Mouse (Mus musculus) natural killer cell, adult 2 months (primary cell): ENCODE measurements around the gene Pced1b.
"Not testable (repeated sequence)": the region's sequence is repeated elsewhere in the genome, so short reads cannot be mapped to it uniquely, and the experiment has no call there.

Source experiments
- DNase-seq, 2 experiments: peaks; one replicate each; pipeline ENCODE4 v3.0.0; 2022; ENCODE audit warnings: low spot score in 2 of 2

The Pced1b gene

GRCm38 (mm10) chr15:97246911-97247790 lies at the start of gene Pced1b, which contains the start of gene Amigo2:
Pced1b (plus strand) TSS chr15:97247107.
Amigo2 (minus strand) TSS chr15:97247287.
- peak in 1 of 2 experiments; percentile 40 for DNase-seq

DNA sequence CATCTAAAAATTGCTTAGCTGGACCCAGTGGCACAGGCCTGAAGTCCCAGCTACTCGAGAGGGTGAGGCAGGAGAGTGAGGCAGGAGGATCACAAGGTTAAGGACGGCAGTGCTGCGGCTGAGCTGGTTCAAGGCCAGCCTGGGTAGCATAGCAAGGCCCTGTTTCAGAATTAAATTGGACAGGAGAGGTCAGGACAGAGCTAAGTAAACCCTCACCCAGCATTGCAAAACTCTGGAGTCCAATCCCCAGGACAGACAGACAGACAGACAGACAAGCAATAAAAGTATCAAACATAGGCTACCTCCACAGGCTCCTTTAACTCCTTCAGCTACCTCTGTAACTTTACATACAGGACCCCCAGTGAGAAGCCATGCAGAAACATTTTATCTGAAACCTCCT lies 42.0 kb upstream of the Pced1b start:
- DNase-seq = no peak

- DNase-seq = no peak
These were observed 41.1 kb upstream of the Pced1b start for GRCm38 (mm10) chr15:97205776-97206175.

GRCm38 (mm10) chr15:97206506-97206905 lies 40.4 kb upstream of the Pced1b start:
- peak in 1 of 2 experiments; percentile 6 for DNase-seq

- DNase-seq = not testable (repeated sequence)
These were observed 37.2 kb upstream of the Pced1b start for GRCm38 (mm10) chr15:97209754-97210153.

- no peak for DNase-seq
These were observed 34.1 kb upstream of the Pced1b start for GRCm38 (mm10) chr15:97212501-97213477.

GRCm38 (mm10) chr15:97216843-97217242 lies 30.1 kb upstream of the Pced1b start:
- no peak for DNase-seq

- DNase-seq = no peak
These were observed 23.5 kb upstream of the Pced1b start for GRCm38 (mm10) chr15:97223431-97223830.

DNA sequence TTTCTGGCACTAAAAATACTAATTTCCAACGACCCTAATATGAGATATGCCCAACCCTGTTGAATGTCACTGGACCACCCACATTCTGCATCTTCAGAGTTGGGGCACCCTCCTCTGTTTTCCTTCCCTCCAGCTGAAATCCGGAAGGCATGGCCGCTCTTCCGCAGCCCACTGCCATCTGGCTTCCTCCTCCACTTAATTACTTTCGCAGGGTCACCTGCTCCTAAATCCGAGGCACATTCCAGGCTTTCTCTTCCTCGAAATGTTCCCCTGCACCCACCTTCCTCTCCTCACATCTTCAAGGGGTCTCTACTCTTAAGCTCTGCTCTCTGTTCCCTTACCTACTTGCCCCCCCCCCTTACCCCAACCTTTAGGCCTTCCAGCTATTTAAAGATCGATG lies 22.9 kb upstream of the Pced1b start:
- DNase-seq = no peak

DNA sequence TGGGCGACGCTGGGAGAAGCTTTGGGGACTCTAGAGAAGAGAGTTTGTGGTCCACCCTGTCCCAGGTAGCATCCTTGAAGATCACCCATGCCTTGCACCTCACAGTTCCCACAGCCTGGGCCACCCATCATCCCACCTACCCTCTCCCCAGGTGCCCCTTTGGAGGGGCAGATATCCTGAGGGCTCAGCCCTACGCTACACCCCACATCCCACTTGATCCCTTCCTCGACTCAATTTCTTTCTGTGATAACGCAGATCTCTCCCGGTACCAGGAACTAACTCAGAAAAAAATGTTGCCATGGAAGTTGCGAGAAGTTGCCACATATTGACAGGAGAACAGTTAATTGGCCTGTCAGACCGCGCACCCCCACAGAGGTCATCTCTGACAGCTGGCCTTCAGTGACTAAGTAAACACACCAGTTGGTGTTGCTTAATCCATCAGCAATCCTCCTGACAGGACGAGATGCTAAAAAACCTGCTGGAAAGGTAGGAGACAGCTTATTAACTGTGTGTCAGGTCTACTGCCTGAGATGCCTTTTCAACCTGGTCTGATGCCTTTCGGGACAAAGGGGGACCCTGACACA lies 17.3 kb upstream of the Pced1b start:
- no peak for DNase-seq

- DNase-seq = no peak
These were observed 12.8 kb upstream of the Pced1b start for GRCm38 (mm10) chr15:97234076-97234475.

DNA sequence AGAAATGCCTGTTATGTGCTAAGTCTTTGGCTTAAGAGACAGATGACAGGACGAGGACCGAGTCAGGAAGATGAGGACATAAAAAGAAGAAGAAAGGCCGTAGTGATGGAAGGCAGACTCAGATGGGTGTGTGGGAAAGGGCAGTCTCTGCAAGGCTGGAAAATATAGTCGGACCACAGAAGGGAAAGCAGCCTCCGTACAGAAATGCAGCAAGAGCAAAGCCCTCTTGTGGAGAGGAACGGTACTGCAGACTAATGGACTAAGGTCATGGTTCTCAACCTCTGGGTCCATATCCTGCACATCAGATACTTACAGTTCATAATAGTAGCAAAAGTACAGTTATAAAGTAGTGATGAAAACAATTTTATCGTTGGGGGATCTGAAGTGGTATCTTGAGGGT lies 11.7 kb upstream of the Pced1b start:
- peak; percentile 34 to 56 for DNase-seq

DNA sequence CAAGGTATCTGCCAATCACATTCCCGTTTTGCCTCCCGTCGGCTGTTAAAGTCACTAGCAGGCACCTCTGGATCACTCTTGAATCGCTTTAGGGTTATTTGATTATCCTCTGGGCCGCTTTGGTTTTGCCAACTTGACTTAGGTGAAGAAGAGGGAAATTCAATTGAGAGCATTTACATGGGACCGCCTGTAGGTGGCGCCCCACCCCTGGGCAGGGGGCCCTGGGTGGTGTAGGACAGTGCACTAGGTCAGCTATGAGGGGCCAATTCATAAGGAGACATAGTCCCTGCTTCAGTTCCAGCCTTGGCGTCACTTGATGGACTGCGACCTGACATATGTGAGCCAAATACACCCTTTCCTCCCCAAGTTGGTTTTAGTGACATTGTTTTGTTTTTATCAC lies 10.0 kb upstream of the Pced1b start:
- DNase-seq = peak; percentile 31 to 69

- DNase-seq = peak in 1 of 2 experiments; percentile 28
These were observed 1.5 kb upstream of the Pced1b start for GRCm38 (mm10) chr15:97245392-97245791.

DNA sequence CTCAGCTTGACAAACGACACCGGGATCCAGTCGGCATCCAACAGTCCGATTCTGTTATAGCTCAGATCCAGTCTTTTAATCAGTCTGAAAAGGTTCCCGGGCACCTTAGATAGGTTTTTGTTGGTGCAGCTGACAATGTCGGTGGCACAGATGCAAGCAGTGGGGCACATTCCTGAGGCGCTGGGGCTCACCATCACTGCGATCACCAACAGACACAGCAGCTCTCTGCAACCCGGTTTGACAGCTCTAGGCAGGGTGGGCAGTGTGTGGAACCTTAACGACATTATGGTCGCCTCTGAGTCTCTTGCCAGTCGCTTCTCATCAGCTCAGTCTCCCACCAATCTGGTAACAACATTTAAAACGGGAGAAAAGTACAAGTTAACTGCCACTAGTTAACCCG lies 651 bp upstream of the Pced1b start:
- no peak for DNase-seq

DNA sequence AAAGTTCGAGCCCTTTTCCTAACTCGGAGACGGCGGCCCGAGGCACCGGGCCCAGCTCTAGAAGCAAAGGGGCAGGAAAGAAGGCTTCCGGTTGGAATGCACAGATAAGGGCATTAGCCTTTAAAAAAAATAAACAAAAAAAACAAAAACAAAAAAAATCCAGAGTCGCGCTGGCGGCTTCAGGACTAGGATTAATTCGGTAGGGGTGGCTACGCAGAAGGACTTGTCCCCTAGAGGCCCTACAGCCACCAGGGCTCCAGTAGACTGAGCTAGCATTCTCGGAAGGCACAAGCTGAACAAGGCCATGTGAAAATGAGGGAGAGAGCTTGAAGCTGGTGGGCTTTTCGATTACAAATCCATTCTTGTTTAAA lies 869 bp downstream of the Pced1b start:
- peak; percentile 16 to 29 for DNase-seq

- DNase-seq = peak in 1 of 2 experiments; percentile 20
These were observed 1.4 kb downstream of the Pced1b start for GRCm38 (mm10) chr15:97248296-97248695.

GRCm38 (mm10) chr15:97249322-97249721 lies 2.4 kb downstream of the Pced1b start:
- no peak for DNase-seq

- DNase-seq = peak in 1 of 2 experiments; percentile 27
These were observed 5.7 kb downstream of the Pced1b start for GRCm38 (mm10) chr15:97252493-97253034.

DNA sequence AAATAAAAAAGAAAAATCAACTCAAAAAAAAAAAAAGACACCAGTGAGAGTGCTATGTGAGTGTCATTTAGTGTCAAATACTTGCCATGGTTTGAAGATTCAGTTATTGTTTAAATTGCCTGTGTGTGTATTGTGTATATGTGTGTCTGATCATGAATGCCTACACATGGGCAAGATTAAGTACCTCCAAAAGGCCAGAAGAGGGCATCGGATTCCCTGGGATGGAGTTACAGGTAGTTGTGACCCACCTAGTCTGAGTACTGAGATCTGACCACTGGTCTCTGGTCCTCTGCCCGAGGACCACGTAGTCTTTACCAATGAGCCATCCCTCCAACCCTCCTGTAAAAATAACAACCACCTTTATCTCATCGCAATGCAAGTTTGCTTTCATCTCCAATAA lies 7.5 kb downstream of the Pced1b start:
- no peak for DNase-seq

- no peak for DNase-seq
These were observed 8.9 kb downstream of the Pced1b start for GRCm38 (mm10) chr15:97255800-97256199.

DNA sequence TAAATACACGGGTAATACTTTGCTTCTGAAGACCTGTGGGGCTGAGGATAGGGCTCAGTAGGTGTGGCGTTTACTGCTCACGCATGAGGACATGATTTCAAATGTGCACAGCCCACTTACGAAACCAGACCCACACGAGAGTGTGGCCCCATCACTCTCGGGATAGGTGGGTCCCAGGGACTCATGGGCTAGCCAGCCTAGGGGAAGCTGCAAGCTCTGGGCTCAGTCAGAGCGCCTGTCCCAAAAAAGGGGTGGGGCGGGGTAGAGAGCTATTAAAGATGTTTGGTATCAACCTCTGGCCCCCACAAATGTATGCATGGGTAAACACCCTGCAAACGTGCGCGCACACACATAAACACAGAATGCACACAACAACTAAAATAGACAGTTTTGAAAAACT lies 9.5 kb downstream of the Pced1b start:
- DNase-seq = no peak
